Mouse (Mus musculus) cerebellum, adult 2 months (tissue): Measurements from ENCODE around the gene Ip6k3.

Experiments
- CTCF ChIP-seq: fragments of 200-500 bp; IDR thresholded peaks from 2 replicates; pipeline ENCODE4 v1.5.1; 2011; ENCODE audit warnings: low read depth, mild to moderate bottlenecking, control low read depth, low read length, moderate library complexity, borderline replicate concordance; ENCODE audit not compliant: insufficient read depth
- POLR2A ChIP-seq: fragments of 200-500 bp; IDR thresholded peaks from 2 replicates; pipeline ENCODE4 v1.6.1; 2011; ENCODE audit warnings: low read length, control low read depth, borderline replicate concordance; ENCODE audit not compliant: insufficient read depth

- no peak for TF ChIP-seq POLR2A
- TF ChIP-seq CTCF: no peak
Observed at GRCm38 (mm10) chr17:27188883-27189282, 21.3 kb upstream of the Ip6k3 start.
